Mouse (Mus musculus): ENCODE measurements around the gene Coq7.
A peak's percentile ranks its signal among the peaks of the same experiment; 100 is the strongest.

Gene Coq7

GRCm38 (mm10) chr7:118533178-118533578 lies at the start of gene Coq7:
Gene Coq7 (minus strand): TSS chr7:118533356.
- peak; percentile 80 for DNase-seq (ENCODE audit: extremely low read depth, low read depth, low spot score)

- no peak for DNase-seq (ENCODE audit: extremely low read depth, low read depth, low spot score)
Measured at GRCm38 (mm10) chr7:118579938-118580337, 46.8 kb upstream of the Coq7 start.

- no peak for DNase-seq (ENCODE audit: extremely low read depth, low read depth, low spot score)
Measured at GRCm38 (mm10) chr7:118578269-118578668, 45.1 kb upstream of the Coq7 start.

DNA sequence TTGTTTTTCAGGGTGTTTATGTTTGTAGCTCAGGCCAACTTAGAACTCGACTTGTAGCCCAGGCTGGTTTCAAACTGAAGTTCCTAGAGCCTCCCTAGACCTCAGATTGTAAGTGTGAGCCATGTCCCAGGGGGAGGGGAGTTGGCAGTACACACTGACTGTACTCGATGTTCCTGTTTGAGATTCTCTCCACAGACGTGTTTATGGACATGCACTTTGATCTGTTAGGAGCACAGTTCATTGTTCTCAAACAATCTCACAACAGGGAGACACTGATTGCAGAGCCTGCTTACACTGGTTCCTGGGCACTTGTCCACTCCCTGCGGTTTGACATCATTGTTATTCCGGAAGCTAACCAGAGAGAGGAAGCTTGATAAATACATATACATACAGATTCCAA lies 38.9 kb upstream of the Coq7 start:
- no peak for DNase-seq (ENCODE audit: extremely low read depth, low read depth, low spot score)

GRCm38 (mm10) chr7:118571350-118571749 lies 38.2 kb upstream of the Coq7 start:
- no peak for DNase-seq (ENCODE audit: extremely low read depth, low read depth, low spot score)

DNA sequence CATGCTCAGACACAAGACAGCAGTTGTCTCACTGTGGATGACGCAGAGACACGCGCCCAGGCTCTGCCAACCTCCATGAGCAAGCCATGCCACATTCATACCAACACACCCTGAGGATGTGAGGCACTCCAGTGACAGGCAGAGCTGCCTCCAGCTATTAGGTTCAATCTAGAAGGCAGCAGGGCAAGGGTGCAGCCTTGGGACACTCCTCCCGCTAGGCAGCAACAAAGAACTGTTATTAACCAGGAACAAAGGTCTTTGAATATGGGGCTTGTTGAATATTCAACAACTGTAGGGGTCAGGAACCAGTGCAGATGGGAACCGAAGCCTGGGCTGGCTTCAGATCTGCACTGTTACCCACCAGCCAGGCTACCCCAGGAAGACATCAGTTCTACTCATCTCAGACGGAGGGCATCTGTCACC lies 36.0 kb upstream of the Coq7 start:
- no peak for DNase-seq (ENCODE audit: extremely low read depth, low read depth, low spot score)

DNA sequence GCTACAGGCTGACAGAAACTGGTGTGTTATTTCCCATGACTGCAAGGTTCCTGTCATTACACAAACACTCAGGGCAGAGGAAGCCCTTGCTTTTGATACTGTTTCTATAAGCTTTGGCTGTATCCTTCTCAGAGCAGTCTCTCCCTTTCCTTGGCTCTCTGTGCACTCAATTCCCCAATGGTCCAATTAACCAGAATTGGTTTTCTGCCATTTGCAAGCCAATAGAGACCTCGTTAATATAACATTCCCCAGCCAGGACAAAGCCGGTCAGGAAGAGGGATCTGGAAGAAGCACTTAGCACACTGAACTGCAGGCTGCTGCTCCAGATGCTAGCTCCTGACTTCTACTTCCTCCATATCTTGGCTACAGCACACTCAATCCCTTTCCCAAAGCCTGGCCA lies 21.1 kb upstream of the Coq7 start:
- DNase-seq (ENCODE audit: extremely low read depth, low read depth, low spot score) = no peak

DNA sequence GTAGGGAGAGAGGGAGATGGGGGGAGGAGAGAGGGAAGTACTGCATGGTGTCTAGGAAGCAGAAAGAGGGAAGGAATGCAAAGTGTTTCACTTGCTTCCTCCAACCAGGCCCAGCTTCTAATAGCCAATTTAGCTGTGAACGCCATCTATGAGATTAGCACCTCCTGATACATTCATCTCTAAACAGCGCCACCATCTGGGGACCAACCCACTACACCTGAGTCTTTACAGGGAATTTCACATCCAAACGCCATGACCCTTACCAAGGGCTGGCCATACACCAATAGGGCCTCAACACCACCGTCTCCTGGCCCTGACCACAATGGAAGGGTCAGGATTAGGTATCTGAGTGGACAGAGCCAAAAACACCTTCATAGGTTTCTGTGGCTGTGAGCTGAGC lies 20.7 kb upstream of the Coq7 start:
- DNase-seq (ENCODE audit: extremely low read depth, low read depth, low spot score) = no peak

- no peak for DNase-seq (ENCODE audit: extremely low read depth, low read depth, low spot score)
Measured at GRCm38 (mm10) chr7:118547451-118547850, 14.3 kb upstream of the Coq7 start.

DNA sequence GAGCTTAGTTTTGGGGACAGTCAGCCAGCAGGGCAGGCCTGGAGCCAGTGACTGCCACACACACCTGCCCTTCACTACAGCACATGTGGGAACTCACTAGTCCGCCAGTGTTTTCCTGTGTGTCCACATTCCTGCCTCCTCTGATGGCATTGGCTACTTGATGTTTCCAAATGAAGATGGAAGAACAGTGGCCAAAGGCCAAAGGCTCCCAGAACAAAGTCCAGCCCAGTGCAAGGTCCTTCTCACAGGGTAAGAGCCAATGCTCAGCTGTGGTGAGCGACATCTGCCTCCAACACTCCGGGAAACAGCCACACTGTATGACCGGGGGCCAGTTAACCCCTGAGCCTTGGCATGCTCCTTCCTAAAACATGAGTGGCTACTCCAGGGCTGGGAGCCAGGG lies 11.0 kb upstream of the Coq7 start:
- DNase-seq (ENCODE audit: extremely low read depth, low read depth, low spot score) = no peak

- peak; percentile 70 for DNase-seq (ENCODE audit: extremely low read depth, low read depth, low spot score)
Measured at GRCm38 (mm10) chr7:118535076-118535475, 1.9 kb upstream of the Coq7 start.

GRCm38 (mm10) chr7:118534326-118534725 lies 1.2 kb upstream of the Coq7 start:
- DNase-seq (ENCODE audit: extremely low read depth, low read depth, low spot score) = no peak

- DNase-seq (ENCODE audit: extremely low read depth, low read depth, low spot score) = peak; percentile 66
Measured at GRCm38 (mm10) chr7:118532519-118533177, 508 bp downstream of the Coq7 start.

DNA sequence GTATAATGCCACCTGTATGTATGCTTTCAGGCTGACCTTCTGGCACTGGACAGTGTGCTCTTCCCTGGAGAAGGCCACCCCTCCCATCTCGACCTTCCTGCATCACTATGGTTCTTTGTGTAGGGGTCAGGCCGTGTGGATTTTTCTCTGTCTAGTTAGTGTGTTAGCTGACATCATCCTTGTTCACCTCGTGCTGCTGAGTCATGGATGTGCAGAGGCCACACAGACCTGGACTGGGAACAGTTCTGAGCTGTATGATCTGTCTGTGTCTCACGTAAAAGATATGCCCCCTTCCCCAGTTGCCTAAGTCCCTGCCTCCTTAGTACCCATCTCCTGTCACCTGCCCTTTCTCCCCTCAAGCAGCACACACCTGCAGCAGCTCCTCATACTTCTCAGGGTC lies 6.2 kb downstream of the Coq7 start:
- DNase-seq (ENCODE audit: extremely low read depth, low read depth, low spot score) = no peak

- DNase-seq (ENCODE audit: extremely low read depth, low read depth, low spot score) = no peak
Measured at GRCm38 (mm10) chr7:118522077-118522476, 11.1 kb downstream of the Coq7 start.

DNA sequence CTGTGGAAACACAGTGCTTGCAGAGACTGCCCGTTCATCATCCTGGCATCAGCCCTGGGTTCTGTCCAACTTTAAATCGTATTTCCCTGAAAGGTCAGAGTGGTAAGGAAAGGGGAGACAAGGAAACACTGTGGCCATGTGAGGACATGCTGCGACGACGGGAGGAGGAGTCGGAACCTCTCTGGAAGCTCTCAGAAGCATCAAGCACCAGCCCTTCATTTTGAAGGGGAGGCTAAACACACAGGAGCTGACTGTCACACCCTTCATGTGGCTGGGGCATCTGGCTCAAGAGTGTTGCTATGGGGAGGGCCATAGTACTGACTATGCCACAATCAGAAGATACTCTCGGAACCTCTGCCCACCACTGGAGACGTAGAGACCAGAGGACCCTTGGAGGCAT lies 13.5 kb downstream of the Coq7 start:
- DNase-seq (ENCODE audit: extremely low read depth, low read depth, low spot score) = no peak

DNA sequence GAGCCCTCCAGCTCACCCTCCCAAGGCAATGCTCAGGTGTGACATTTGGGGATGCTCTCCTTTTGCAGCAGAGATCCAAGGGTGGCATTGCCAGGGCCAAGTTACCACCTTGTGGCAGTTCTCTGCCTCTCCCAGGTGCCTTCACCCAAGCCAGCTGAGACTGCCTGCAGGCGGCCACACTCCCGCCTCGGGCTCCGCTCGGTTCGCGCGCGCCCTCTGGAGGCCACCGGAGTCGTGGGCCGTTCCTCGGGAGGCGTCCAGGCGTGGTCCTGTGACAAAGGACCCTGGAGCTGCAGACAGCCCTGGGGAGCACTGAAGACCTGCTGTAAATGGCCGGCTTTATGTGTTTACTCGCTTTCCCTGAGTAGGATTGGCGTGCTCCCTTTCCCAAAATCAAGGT lies 14.5 kb downstream of the Coq7 start:
- DNase-seq (ENCODE audit: extremely low read depth, low read depth, low spot score) = no peak

DNA sequence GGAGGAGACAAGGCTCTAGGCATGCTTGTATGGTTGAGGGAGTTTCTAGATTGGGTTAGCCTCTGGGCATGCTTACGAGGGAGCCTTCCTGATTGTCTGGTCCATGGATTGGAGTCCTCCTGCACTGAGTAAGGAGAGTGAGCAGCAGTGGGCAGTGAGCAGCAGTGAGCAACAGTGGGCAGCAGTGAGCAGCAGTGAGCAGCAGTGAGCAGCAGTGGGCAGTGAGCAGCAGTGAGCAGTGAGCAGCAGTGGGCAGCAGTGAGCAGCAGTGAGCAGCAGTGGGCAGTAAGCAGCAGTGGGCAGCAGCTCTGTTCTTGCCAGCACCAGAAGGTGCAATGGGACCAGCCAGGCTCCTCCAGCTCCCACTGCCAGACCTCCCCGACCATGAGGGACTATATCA lies 15.3 kb downstream of the Coq7 start:
- DNase-seq (ENCODE audit: extremely low read depth, low read depth, low spot score) = no peak

DNA sequence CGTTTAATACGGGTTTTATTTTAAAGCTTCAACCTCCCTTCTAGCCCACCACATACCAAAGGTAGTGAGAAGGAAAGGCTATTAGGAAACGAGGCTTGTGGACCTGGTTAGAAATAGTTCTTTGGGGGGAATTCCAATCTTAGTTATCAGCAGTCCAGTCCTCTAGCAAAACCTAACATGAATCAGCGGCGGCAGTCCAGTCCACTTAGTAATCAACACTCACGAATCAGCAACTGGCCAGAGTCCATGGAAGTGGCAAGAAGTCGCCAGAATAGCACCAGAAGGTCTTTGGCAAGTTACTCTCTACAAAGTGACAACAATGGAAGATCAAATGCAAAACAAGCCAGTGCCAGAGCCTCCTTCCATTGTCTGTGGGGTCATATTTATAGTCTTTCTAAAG lies 24.6 kb downstream of the Coq7 start:
- no peak for DNase-seq (ENCODE audit: extremely low read depth, low read depth, low spot score)

DNA sequence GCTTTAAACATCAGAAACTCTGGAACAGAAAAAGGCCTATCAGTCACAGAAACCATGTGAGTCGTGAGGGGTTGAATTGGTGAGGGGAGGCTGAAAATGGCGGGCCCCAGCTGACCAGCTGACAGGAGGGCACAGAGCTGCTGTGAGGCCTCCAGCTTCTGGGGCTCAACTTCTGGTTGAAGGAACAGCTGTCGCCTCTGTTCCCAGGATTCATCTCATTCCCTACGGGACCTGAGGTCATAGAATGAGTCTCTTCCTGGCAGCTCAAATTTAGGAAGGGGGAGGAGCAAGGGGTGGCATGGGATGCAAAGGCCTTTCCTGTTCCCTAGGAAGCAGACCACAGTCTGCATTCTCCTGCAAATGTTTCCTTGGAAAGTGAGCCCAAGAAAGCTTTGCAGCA lies 29.3 kb downstream of the Coq7 start:
- no peak for DNase-seq (ENCODE audit: extremely low read depth, low read depth, low spot score)

DNA sequence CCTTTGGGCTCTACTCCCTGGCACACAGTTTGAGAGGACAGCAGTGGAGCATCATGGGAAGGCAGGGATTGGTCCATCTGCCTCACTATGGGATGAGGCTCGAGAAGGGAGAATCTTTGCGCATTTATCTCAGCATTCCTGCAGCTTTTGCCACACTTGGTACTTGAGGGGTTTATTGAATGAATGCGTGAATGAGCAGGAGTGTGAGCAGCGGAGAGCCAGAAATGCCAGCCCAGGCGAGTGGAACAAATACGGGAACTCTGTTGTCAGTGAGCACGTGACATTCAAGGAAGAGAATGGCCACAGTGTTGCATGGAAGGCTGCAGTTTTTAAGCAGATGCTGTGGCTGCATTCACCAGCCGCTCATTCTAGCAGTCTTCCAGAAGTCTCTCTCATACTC lies 30.8 kb downstream of the Coq7 start:
- no peak for DNase-seq (ENCODE audit: extremely low read depth, low read depth, low spot score)

DNA sequence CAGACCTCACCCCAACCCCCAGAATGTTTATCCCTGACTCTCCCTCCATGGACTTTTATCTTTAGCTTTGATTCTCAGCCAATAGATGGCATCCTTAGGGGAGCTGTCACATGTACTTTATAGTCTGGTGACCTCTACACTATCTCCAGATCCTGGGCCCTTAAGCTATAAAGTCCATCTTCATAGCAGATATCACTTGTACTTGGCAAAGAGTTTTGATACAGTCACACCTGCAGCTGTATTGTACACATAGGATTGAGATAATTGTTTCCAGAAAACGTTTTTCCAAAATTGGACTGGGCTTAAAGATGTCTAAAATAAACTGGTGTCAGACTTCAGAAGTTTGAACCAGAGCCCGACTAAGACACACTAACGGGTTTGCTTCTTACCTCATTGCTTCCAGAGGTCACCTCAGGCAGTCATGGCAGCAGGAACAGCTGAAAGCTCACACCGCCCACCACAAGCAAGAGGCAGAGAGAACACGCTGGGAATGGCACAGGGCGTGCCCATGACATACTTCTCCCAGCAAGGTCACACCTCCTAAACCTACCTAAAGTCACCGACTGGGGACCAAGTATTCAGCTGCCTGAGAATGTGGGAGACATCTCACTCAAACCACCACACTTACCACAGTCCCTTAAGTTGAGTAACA lies 33.2 kb downstream of the Coq7 start:
- no peak for DNase-seq (ENCODE audit: extremely low read depth, low read depth, low spot score)
